ENCODE assay signal across 28 mouse cellular contexts in genomic region chr9:81042521-81042920, GRCm38 (mm10).
DNase-seq lines count a peak whose midpoint lies in the region; TF ChIP-seq lines count a peak whose summit lies in the region.
"Had no signal": no experiment of that assay in that cellular context is flagged by ENCODE, and none has a peak within 500 bp of the region (broad histone marks: within the 10 kb centered on the region; RNA-seq: fewer than 3 reads in every experiment).

No protein-coding gene starts in this region.

- H3K27ac ChIP-seq in layer of hippocampus, adult 2 months, result no peak overlapping the region
- H3K27ac ChIP-seq in CH12.LX (ENCODE audit: insufficient read depth, low read depth), result no peak overlapping the region
- H3K27ac ChIP-seq: embryonic facial prominence, embryonic 12.5 days; forebrain, embryonic 10.5 days; forebrain, embryonic 15.5 days; heart, embryonic 13.5 days; hindbrain, embryonic 14.5 days; kidney, embryonic 15.5 days; limb, embryonic 10.5 days; limb, embryonic 15.5 days; liver, embryonic 14.5 days; neural tube, embryonic 13.5 days had no signal

- H3K27me3 ChIP-seq in CH12.LX (replicated peaks), result no peaks in the 10 kb centered on the region
- H3K27me3 ChIP-seq: embryonic facial prominence, embryonic 12.5 days; forebrain, embryonic 15.5 days; heart, embryonic 13.5 days; kidney, embryonic 15.5 days; limb, embryonic 15.5 days; neural tube, embryonic 13.5 days had no signal

- in situ Hi-C loops in CH12.LX (cut with MboI; ENCODE audit: low pct_ligation_motif_present, low pct_unique_long_range_greater_than_20kb, low sequenced_read_pairs), result no loop called here

- no peak for TF ChIP-seq EP300 in CH12.LX (IDR thresholded peaks at IDR 0.05; ENCODE audit: low read length)

- H3K9ac ChIP-seq in CH12.LX (ENCODE audit: insufficient read depth, low read depth), result no peak overlapping the region
- H3K9ac ChIP-seq: embryonic facial prominence, embryonic 12.5 days; forebrain, embryonic 15.5 days; heart, embryonic 13.5 days; hindbrain, embryonic 14.5 days; kidney, embryonic 15.5 days; limb, embryonic 15.5 days; liver, embryonic 14.5 days; neural tube, embryonic 13.5 days had no signal

- peak; percentile 22 for TF ChIP-seq RAD21 in CH12.LX (IDR thresholded peaks at IDR 0.05; ENCODE audit: low read depth, low read length)

- no peak overlapping the region for H3K4me2 ChIP-seq in CH12.LX (ENCODE audit: insufficient read depth, low read depth, poor library complexity, severe bottlenecking)
- H3K4me2 ChIP-seq: embryonic facial prominence, embryonic 12.5 days; forebrain, embryonic 15.5 days; heart, embryonic 13.5 days; hindbrain, embryonic 14.5 days; kidney, embryonic 15.5 days; limb, embryonic 15.5 days; neural tube, embryonic 13.5 days had no signal

- no peaks in the 10 kb centered on the region for H3K36me3 ChIP-seq in CH12.LX (replicated peaks in 1 of 2; ENCODE audit: control insufficient read depth in 1 of 2, insufficient read depth in 1 of 2, low read length in 1 of 2)
- H3K36me3 ChIP-seq: embryonic facial prominence, embryonic 12.5 days; forebrain, embryonic 10.5 days; forebrain, embryonic 15.5 days; G1E; heart, embryonic 13.5 days; kidney, embryonic 15.5 days; limb, embryonic 10.5 days; limb, embryonic 15.5 days; neural tube, embryonic 13.5 days had no signal

- H3K4me1 ChIP-seq in CH12.LX (ENCODE audit: control insufficient read depth in 1 of 2, insufficient read depth in 2 of 2), result no peaks in the 10 kb centered on the region
- H3K4me1 ChIP-seq: embryonic facial prominence, embryonic 12.5 days; forebrain, embryonic 10.5 days; forebrain, embryonic 15.5 days; heart, embryonic 13.5 days; kidney, embryonic 15.5 days; limb, embryonic 10.5 days; limb, embryonic 15.5 days; neural tube, embryonic 13.5 days had no signal

- no peaks in the 10 kb centered on the region for H3K9me3 ChIP-seq in CH12.LX (replicated peaks; ENCODE audit: low read length)
- H3K9me3 ChIP-seq: embryonic facial prominence, embryonic 12.5 days; forebrain, embryonic 10.5 days; forebrain, embryonic 15.5 days; G1E; heart, embryonic 13.5 days; kidney, embryonic 15.5 days; limb, embryonic 10.5 days; limb, embryonic 15.5 days; neural tube, embryonic 13.5 days had no signal

- dilution Hi-C loops in CH12.LX (cut with MboI; ENCODE audit: extremely low pct_ligation_motif_present, extremely low pct_unique_long_range_greater_than_20kb, low sequenced_read_pairs), result no loop called here

- no peak for TF ChIP-seq POLR2A in CH12.LX (IDR thresholded peaks at IDR 0.05; ENCODE audit: low read depth, low read length)

- H3K79me2 ChIP-seq in CH12.LX (replicated peaks; ENCODE audit: control insufficient read depth, extremely low read depth, insufficient read depth, poor library complexity, severe bottlenecking), result no peaks in the 10 kb centered on the region

- DNase-seq in adrenal gland, postnatal 10 days, result peak; percentile 3
- DNase-seq in adrenal gland, postnatal 4 days (ENCODE audit: low spot score in 2 of 2), result no peak
- no peak for DNase-seq in layer of hippocampus, adult 2 months (ENCODE audit: low spot score in 2 of 2)
- DNase-seq in layer of hippocampus, adult 18-20 months (ENCODE audit: low spot score in 2 of 2), result no peak
- DNase-seq in CH12.LX (ENCODE audit: extremely low read depth), result peak; percentile 4
- DNase-seq in brain, adult 2 months (ENCODE audit: low read depth, low spot score), result peak; percentile 9
- no peak for DNase-seq in kidney, adult 18-20 months
- no peak for DNase-seq in right cerebral cortex, postnatal 10 days (ENCODE audit: low spot score in 2 of 2)
- DNase-seq: B cell, adult 2 months; cerebellum, adult 18-20 months; cerebellum, postnatal 10 days; gastrocnemius, postnatal 10 days; heart, postnatal 10 days; kidney, postnatal 25 days; lung, adult 2 months; lung, postnatal 10 days; thymus, postnatal 4 days had no signal

- H3K4me3 ChIP-seq in layer of hippocampus, adult 2 months, result no peak overlapping the region
- H3K4me3 ChIP-seq in CH12.LX (replicated peaks in 1 of 3; ENCODE audit: low read depth in 2 of 3, low read length in 2 of 3, poor library complexity in 1 of 3), result no peak overlapping the region
- H3K4me3 ChIP-seq: embryonic facial prominence, embryonic 12.5 days; forebrain, embryonic 10.5 days; forebrain, embryonic 15.5 days; heart, embryonic 13.5 days; kidney, embryonic 15.5 days; limb, embryonic 10.5 days; limb, embryonic 15.5 days; neural tube, embryonic 13.5 days had no signal

- peak; percentile 41 for TF ChIP-seq CTCF in layer of hippocampus, adult 2 months (conservative IDR thresholded peaks at IDR 0.05)
- TF ChIP-seq CTCF in CH12.LX (conservative IDR thresholded peaks at IDR 0.05 in 1 of 2, IDR thresholded peaks at IDR 0.05 in 1 of 2; ENCODE audit: low read depth in 2 of 2, low read length in 2 of 2), result peak in 1 of 2 experiments; percentile 27; a peak in 1 of 4 replicates

TF ChIP-seq in CH12.LX, 34 proteins besides CTCF, POLR2A, EP300 and RAD21:
- TF ChIP-seq TBP (conservative IDR thresholded peaks at IDR 0.05; ENCODE audit: low read depth, low read length), result no peak
- peak; percentile 8; the same call in 1 of the 2 replicates for TF ChIP-seq SMC3 (IDR thresholded peaks at IDR 0.05; ENCODE audit: low read depth, low read length)

Comparison
In these comparisons a context has a peak if more than half of its experiments do, and no peak if none do; other contexts are left out.
1. DNase-seq: peak in adrenal gland, postnatal 10 days (single experiment), CH12.LX (single experiment) and brain, adult 2 months (single experiment); none in adrenal gland, postnatal 4 days (0 of 2), layer of hippocampus, adult 2 months (0 of 2), layer of hippocampus, adult 18-20 months (0 of 2), kidney, adult 18-20 months (single experiment) and right cerebral cortex, postnatal 10 days (0 of 2).